Mouse (Mus musculus) 3T3-L1 (cell line): Measurements from ENCODE around the gene Iqce.

Experiments
- DNase-seq: peaks from one replicate; pipeline ENCODE4 v3.0.0-alpha.2; 2015; ENCODE audit warnings: low read depth, low spot score

Iqce gene

DNA sequence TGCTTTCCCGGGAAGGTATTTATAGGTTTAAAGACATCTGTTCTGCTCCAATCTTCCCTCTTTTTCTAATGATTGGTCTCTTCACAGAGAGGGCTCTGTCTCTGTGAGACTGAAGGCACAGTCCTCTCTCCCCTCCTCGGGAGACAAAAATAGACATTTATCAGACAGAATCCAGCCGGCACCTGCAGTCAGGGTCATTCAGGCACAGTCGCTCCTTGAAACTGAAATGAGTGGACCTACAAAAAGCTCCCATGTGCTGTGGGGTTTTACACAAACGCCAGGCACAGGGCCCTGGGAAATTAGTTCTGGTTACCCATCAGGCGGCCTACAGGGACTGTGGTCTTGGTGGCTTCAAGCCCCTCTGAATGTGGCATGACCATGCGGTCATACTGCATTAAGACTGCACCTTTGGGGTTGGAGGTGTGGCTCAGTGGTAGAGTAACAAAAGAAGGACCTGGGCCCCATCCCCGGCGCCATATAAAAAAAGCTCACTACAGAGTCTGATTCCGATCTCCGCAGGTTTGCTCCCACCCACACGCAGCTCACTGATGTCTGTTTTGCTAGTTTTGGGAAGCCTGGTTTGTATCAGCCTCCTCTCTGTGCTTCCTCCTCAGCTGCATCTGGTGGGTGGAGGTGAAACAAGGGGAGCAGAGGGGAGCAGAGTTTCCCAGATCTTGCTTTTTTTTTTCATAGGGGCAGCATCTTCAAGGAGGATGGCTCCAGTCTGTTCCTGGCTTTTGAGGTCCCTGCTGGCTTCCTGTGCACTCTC, 40.1 kb downstream of the Iqce start:
- no peak for DNase-seq

DNA sequence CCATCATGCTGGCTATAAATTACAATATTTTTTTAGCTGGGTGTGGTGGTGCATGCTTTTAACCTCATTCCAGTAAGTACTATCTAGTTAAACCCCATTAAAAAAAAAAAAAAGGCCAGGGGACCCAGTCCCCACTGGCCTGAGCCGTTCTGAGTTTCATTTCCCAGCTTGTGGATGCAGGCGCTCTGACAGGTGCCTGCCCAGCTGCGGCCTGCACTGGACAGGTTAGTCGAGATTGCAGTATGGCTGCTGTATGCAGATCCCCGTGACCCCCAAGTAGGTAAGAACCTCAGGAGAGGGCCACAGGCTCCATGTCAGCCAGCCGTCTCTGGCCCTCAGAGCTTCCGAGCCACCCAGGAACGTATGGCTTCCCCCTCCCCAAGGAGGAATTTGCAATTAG, 40.8 kb downstream of the Iqce start:
- no peak for DNase-seq

GRCm38 (mm10) chr5:140660398-140660797, 41.8 kb downstream of the Iqce start:
- no peak for DNase-seq

GRCm38 (mm10) chr5:140659607-140660272, 42.4 kb downstream of the Iqce start:
- no peak for DNase-seq

GRCm38 (mm10) chr5:140654096-140654845, 47.9 kb downstream of the Iqce start:
- no peak for DNase-seq

- no peak for DNase-seq
These were observed 49.6 kb downstream of the Iqce start for GRCm38 (mm10) chr5:140652587-140652986.

DNA sequence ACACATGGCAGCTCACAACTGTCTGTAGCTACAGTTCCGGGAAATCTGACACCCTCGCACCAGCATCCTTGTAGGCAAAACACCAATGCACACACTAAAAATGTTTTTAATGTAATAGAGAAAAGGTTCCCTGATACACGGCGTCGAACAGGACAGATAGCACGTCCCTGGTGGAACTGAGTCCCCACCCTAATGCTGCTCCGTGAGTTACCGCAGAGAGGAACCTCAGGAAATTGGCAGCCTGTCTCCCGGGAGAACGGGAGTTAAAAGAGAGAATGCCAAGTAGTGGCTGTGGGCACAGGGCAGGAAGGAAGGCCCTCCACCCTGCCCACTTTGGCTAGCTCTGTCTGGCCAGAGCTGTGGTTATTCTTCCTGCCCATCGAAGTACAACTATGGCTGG, 50.9 kb downstream of the Iqce start:
- no peak for DNase-seq

- DNase-seq = no peak
These were observed 52.2 kb downstream of the Iqce start for GRCm38 (mm10) chr5:140649881-140650414.

GRCm38 (mm10) chr5:140649101-140649667, 53.0 kb downstream of the Iqce start:
- peak; percentile 98 for DNase-seq

- no peak for DNase-seq
These were observed 53.6 kb downstream of the Iqce start, which contains the start of gene Ttyh3 for GRCm38 (mm10) chr5:140648519-140649100. Gene Ttyh3, minus strand, starts transcription at chr5:140649031.

- peak; percentile 68 for DNase-seq
These were observed 54.2 kb downstream of the Iqce start for GRCm38 (mm10) chr5:140647821-140648518.

GRCm38 (mm10) chr5:140647031-140647760, 55.0 kb downstream of the Iqce start:
- peak; percentile 62 for DNase-seq

DNA sequence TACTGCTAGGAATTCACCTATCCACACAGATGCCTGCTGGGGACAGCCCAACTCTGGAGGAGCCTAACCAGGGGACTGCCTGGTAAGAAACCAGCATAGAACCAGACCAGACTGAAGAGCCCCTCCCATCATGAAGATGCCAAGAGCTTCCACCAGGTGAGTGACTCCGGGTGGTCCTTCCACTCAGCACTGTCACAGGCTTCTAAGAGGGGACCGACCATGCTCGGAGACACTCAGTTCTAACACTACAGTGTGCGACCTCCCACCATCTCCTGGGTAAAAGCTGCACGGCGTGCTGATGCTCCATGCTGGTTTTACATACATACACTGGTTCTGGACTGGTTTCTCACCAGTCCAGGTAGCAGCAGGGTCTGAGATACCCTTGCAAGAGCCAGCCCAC, 56.0 kb downstream of the Iqce start:
- no peak for DNase-seq

DNA sequence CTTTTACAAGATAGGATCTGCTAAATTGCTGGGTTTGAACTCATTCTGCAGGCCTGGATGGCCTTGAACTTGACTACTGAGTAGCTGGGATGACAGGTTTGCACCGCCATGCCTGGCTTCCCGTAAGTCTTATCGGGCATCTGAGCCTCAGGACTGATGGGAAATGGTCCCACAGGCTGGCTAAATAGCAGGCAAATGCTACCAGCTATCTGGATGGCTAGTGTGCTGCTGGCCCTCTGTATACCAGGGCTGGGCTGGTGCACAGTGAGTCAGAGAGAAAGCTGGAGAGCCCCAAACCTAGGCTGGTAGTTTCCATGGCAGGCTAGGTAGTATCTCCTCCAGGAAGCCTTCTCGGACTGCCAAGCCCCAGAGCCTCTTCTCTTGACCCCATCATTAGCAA, 56.7 kb downstream of the Iqce start:
- no peak for DNase-seq

DNA sequence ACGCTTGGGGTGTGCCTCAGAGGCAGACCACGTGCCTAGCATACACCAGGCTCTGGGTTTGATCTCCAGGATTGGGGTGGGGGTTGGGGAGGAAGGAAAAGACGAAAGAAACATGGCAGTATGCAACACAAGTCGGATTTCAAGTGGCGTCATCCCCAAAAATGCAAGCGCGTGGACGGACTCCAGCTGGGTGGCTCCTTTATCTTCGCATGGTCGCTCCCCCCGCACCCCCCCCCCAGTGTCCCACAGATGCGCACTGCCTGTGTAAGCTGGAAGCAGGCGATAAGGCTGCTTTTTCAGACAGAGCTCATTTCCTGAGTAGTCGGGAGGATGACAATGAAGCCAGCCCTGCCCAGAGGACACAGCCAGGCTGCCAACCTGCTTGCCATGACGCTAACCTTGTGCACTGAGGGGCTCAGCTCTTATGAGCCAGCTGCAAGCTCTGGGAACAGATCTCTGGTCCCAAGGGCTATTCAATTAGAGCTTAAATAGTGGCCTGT, 57.4 kb downstream of the Iqce start:
- DNase-seq = no peak

- DNase-seq = peak; percentile 40
These were observed 57.9 kb downstream of the Iqce start for GRCm38 (mm10) chr5:140644263-140644662.

- DNase-seq = no peak
These were observed 60.1 kb downstream of the Iqce start for GRCm38 (mm10) chr5:140642076-140642475.

- peak; percentile 99 for DNase-seq
These were observed 60.8 kb downstream of the Iqce start for GRCm38 (mm10) chr5:140641254-140641928.

GRCm38 (mm10) chr5:140640812-140641211, 61.4 kb downstream of the Iqce start:
- peak; percentile 65 for DNase-seq
